Mouse (Mus musculus) MEL (cell line): ENCODE measurements around the gene Epha2.

Source experiments
- CTCF ChIP-seq, 3 experiments: IDR thresholded peaks in 2 of 3; conservative IDR thresholded peaks in 1 of 3; 2 replicates each; pipeline ENCODE4 v1.5.1; 2011 to 2012; ENCODE audit warnings: low read length in 3 of 3, low read depth in 2 of 3, mild to moderate bottlenecking in 2 of 3, improper control_type of control experiment in 1 of 3, inconsistent platforms in 1 of 3, mixed read lengths in 1 of 3, moderate library complexity in 1 of 3; ENCODE audit not compliant: control insufficient read depth in 1 of 3, insufficient read depth in 1 of 3, poor library complexity in 1 of 3, severe bottlenecking in 1 of 3
- GATA1 ChIP-seq: IDR thresholded peaks from 2 replicates; pipeline ENCODE4 v1.6.1; 2011; ENCODE audit warnings: low read depth, low read length, improper control_type of control experiment
- MYC ChIP-seq: IDR thresholded peaks from 2 replicates; pipeline ENCODE4 v1.6.1; 2011; ENCODE audit warnings: low read depth, mild to moderate bottlenecking, low read length, improper control_type of control experiment, moderate library complexity
- POLR2A ChIP-seq, 2 experiments: IDR thresholded peaks; 2 replicates each; pipeline ENCODE4 v1.6.1; 2011 to 2012; ENCODE audit warnings: low read length in 2 of 2, mild to moderate bottlenecking in 2 of 2, control low read depth in 1 of 2, improper control_type of control experiment in 1 of 2, low read depth in 1 of 2, moderate library complexity in 1 of 2; ENCODE audit not compliant: control insufficient read depth in 1 of 2, insufficient read depth in 1 of 2, poor library complexity in 1 of 2
- POLR2AphosphoS2 ChIP-seq: IDR thresholded peaks from 2 replicates; pipeline ENCODE4 v1.6.1; 2011; ENCODE audit warnings: low read length, improper control_type of control experiment
- RCOR1 ChIP-seq: IDR thresholded peaks from 2 replicates; pipeline ENCODE4 v1.6.1; 2012; ENCODE audit warnings: low read depth, mild to moderate bottlenecking, inconsistent platforms, low read length, improper control_type of control experiment
- TBP ChIP-seq: IDR thresholded peaks from 2 replicates; pipeline ENCODE4 v1.8.0; 2011; ENCODE audit warnings: low read depth, low read length, improper control_type of control experiment
- TCF12 ChIP-seq: IDR thresholded peaks from 2 replicates; pipeline ENCODE4 v1.6.1; 2014; ENCODE audit warnings: low read depth, mild to moderate bottlenecking, inconsistent platforms, low read length, improper control_type of control experiment, moderate library complexity

DNA sequence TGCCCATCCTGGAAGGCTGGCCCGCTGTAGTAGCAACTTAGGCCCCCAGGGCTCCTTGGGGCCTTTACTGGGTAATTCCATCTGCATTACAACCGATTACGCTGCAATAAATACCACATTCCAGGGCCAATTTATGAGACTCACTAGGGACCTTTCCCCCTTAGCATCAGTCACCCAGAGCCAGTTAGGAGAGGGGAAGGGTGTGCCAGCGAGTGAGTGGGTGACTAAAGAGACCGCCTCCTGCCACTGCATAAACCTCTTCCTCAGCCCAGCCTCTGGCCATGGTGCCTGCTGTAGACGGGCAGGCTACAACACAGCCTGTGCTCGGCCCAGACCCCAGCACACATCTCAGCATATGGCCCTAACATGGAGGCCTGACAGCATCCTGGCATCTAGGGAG is 3.1 kb upstream of the Epha2 start:
- no peak for TF ChIP-seq POLR2A (IDR thresholded peaks at IDR 0.05; ENCODE audit: control insufficient read depth in 1 of 2, insufficient read depth in 1 of 2, low read depth in 1 of 2, low read length in 2 of 2, poor library complexity in 1 of 2)
- no peak for TF ChIP-seq GATA1
- no peak for TF ChIP-seq RCOR1
- TF ChIP-seq MYC: no peak
- TF ChIP-seq CTCF (IDR thresholded peaks at IDR 0.05 in 2 of 3, conservative IDR thresholded peaks at IDR 0.05 in 1 of 3; ENCODE audit: control insufficient read depth in 1 of 3, insufficient read depth in 1 of 3, low read depth in 2 of 3, low read length in 3 of 3, poor library complexity in 1 of 3, severe bottlenecking in 1 of 3): no peak
- no peak for TF ChIP-seq TBP
- no peak for TF ChIP-seq POLR2AphosphoS2
- no peak for TF ChIP-seq TCF12
